Mouse (Mus musculus) C2C12 (cell line): Measurements from ENCODE around the gene Gm10570.

Experiments used
- CEBPB ChIP-seq: IDR thresholded peaks from one replicate; pipeline ENCODE4 v1.6.1; 2011; ENCODE audit warnings: low read depth, mild to moderate bottlenecking, control low read depth, moderate library complexity
- CTCF ChIP-seq: IDR thresholded peaks from one replicate; pipeline ENCODE4 v1.5.1; 2011; ENCODE audit not compliant: control insufficient read depth, insufficient read depth, insufficient read length
- USF1 ChIP-seq: IDR thresholded peaks from one replicate; pipeline ENCODE4 v1.6.1; 2011; ENCODE audit warnings: low read depth, mild to moderate bottlenecking, control low read depth, moderate library complexity

GRCm38 (mm10) chr4:130309254-130309653 lies 780 bp upstream of the Gm10570 start:
- TF ChIP-seq CTCF (no peak), CEBPB (no peak), USF1 (no peak)
